Mouse (Mus musculus): ENCODE results near the gene Fgfr2.

DNA sequence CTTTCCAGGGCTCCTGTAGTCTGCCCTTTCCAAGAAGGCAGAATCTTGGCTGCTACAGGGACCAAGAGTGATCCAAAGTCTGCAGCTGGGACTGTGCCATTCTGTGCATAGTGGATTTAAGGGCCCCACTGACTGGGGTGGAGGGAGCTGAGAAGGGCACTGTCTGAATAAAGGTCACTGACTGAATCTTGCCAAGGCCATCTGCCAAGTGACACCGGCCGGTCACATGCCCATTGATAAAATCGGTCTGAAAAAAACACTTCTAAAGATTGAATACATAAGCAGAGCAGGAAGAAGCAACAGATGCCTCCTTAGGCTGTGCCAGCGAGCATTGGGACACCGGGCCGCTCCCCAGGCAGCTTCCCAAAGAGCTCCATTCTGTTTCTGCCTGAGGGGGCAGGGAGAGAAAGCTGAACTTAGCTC is 969.4 kb downstream of the Fgfr2 start:
- TF ChIP-seq POLR2A (IDR thresholded peaks at IDR 0.05; ENCODE audit: borderline replicate concordance, extremely low read depth, low read depth, low read length), result no peak
- no peak for TF ChIP-seq CTCF (IDR thresholded peaks at IDR 0.05; ENCODE audit: insufficient read depth, low read length)
